Mouse (Mus musculus): ENCODE measurements around the gene Rora.

Gene Rora

DNA sequence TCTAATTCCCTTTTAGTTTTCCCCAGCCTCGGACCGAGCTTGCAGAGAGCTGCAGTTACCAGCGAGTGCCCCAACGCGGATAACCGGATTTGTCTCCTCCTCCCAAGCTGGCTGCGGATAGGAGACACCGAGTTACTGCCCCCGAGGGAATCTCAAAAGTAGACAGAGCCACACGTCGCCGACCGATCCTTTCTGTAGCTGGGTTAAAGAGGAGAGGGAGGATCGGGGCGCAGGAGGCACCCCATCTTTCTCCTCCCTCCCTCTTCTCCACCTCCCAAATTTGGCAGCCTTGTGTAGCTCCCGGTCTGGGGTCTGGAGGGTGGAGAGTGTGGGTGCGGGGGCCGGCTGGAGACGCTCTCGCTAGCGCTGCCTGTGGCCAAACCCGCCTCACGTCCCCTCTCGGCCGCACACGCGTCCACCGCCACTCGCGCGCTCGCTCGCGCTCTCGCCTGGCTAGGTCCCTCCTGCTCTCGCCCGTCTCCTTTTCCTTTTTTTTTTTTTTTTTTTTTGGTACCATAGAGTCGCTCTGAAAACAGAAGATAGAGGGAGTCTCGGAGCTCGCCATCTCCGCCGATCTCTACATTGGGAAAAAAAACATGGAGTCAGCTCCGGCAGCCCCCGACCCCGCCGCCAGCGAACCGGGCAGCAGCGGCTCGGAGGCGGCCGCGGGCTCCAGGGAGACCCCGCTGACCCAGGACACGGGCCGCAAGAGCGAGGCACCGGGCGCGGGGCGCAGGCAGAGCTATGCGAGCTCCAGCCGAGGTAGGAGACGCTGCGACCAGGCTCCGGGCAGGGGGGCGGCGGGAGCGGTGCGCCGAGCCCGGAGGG lies at the start of gene Rora:
Gene Rora, plus strand, starts transcription at position 576 of the 828 bp plus-strand sequence.
- peak; percentile 19 to 37 for DNase-seq

DNA sequence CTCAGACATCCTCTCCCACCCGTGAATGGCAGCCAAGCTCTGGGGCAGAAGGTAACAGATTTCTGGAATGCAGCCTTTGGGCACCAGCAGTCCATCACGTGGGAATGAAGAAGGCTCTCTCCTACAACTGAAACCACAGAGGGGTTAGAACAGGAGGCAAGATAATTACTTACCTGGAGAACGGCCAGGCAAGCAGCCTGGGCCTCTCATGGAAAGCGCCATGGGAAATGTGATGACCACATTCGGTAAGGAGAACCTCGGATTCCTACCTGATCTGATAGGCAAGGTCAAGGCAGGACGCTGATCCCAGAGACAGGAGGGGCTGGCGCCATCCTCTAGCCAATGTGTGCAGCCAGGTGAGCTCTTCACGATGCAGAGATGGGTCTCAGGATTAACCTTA lies 39.6 kb upstream of the Rora start:
- no peak for DNase-seq

DNA sequence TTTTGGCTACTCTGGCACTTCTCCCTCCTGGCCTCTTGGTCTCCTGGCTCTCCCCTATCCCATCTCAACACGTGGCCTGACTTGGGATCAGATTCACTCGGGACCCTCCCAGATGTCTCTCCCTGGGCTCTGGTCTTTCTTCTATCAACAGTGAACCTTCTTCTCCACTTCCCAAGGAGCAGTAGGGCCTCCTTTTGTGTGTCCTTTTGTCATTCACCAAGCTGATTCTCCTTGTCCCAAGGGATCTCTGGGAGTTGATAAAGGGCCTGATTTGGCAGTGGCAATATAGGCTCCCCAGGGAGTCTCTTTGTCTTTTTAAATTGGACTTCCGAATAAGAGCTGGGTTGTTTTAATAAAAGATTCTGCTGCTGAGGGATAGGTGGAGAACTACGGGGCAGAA lies 36.5 kb upstream of the Rora start:
- no peak for DNase-seq

DNA sequence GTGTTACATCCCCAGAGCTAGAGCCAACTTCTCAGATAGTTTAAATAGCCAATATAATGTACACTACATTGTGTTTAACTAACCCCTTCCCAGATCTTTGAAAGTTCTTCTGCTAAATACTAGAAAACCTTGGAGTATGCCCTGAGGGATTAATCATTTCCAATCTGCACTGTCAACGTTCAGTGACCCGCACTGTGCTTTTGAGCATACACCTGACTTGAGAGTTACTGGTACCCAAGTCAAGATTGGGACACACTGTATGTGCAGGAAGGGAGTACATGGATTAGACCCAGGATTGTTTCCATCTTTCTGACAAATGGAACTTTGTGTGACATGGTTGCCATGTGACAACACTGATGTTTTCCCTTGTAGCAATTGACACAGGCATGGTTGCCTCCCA lies 33.5 kb upstream of the Rora start:
- peak in 1 of 2 experiments; percentile 3 for DNase-seq

DNA sequence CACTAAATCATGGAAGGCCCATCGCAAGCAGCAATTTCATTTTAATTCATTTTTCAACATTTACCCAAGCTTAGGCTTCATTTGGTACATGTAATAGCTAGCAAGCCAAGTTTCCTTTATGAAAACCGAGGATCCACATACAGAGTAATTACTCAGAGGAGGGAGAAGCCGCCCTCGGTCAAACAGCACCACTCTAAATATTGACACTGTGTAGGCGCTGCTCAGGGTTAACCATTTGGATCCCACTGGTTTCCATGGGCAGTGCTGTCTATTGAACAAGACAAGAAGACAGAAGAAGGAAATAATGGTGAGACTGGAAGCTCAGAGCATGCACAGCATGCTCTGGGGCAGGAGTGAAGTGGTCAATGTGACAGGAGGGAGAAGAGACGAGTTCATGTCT lies 33.1 kb upstream of the Rora start:
- DNase-seq: no peak

DNA sequence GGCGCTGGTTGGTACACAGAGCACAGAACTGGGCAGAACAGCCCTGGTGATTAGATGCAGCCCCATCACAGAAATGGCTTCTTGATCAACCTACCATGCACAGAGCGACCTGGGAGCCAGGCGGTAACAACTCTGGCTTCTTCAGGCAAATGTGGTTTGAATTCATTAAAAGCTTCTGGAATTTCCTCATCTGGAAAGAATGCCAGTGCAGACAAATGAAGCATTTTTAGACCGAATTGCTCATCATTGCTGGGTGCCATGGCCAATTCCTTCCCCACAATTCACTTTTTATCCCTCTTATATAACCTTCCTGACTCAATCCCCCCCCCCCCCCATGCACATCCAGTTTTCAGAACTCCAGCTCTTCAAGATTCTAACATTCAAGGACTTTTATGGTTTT lies 28.6 kb upstream of the Rora start:
- DNase-seq: no peak

DNA sequence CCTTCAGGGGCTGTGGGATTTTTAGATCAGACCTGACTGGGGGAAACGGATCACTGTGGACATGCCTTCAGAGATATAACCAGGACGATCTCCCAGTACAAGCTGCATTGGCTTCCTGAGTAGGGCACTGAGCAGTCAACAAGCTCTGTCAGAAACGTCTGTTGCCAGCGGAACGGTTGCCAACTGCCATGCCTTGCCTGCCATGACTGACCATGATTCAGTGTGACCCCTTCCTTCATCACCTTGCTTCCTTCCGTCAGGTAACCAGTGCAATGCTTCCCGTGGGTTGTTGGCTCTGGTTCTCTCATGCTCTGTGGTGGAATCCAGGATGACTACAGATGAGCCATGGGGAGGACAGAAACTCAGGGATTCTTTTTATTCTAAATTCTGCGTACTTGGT lies 16.3 kb upstream of the Rora start:
- DNase-seq: no peak

DNA sequence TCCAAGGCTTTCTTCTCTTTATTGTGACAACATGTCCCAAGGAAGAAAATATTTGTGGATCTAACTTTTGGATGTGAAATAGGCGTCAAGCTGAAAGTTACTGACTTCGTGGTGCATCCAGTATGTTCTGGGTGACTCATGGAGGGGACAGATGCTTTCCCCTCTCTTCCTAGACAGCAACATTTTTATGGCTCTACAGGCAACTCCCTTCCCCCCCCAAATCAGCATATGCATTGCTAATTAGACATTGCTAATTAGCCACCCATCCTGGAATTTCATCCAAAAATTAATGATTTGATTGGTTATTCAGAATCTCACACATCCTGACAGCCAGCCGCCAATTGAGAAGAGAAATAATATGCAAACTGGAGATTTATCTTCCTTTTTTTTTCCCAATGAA lies 12.5 kb upstream of the Rora start:
- DNase-seq: no peak

DNA sequence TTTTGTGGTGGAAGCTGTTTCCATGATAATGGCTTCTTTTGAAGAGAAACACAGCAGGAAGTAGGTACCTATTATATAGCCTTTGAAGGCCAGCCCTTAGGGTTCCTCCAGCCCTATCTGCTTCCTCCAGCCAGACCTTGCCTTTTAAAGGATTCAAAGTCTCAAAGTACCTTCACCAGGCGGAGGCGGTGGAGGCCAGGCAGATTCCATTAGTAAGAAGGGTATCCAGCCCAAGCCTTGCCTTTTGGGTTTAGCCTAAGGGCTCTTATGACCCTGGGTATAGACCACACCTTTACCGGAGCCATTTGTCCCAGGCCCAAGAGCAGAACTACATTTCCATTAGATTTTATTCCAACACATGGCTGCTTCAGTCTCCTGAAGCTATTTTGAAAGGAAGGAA lies 5.5 kb upstream of the Rora start:
- DNase-seq: no peak

DNA sequence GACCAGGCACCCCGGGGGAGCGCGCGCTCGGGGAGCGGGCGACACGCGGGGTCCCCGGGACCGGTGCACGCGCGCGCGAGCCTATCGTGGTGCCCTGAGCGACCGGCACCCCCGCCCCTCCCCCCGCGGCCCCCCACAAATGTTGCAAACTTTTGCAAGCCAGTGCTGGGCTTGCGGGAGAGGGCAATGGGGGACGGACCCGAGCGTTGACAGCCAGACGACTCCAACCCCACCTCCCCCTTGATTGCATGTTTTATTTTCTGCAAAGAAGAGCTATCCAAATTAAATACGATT lies 400 bp downstream of the Rora start:
- DNase-seq: no peak

DNA sequence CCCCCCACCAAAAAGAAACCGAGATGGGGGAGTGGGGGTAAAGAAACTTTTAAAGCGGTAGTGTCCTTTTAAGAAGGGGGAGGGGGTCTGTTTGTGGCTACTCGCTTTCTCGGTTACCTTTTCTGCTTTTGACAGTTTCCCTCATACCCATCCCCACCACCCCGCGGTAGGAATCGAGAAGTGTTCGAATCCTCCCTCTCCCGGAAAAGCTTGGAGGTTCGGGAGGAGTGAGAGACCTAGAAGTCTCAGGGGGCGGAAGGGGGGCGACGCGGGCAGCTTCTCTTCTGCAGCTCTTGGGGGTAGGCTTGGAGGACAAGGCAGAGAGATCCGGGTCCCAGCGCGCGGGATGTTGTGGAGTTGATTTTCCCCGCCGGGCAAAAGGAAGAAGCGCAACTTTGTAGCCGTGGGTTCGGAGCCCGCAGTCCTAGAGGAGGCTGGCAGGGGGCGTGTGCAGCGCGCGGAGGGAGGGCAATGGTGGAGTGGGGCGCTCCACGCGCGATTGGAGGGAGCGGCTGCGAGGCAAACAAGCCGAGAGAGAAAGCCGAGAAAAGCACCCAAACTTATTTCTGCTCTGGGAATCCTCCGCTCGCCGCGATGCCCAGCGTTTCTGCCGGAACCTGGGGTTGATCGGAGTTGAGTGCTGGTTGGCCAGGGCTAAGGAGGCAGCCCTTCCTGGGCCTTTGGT lies 889 bp downstream of the Rora start:
- DNase-seq: peak; percentile 6 to 13

DNA sequence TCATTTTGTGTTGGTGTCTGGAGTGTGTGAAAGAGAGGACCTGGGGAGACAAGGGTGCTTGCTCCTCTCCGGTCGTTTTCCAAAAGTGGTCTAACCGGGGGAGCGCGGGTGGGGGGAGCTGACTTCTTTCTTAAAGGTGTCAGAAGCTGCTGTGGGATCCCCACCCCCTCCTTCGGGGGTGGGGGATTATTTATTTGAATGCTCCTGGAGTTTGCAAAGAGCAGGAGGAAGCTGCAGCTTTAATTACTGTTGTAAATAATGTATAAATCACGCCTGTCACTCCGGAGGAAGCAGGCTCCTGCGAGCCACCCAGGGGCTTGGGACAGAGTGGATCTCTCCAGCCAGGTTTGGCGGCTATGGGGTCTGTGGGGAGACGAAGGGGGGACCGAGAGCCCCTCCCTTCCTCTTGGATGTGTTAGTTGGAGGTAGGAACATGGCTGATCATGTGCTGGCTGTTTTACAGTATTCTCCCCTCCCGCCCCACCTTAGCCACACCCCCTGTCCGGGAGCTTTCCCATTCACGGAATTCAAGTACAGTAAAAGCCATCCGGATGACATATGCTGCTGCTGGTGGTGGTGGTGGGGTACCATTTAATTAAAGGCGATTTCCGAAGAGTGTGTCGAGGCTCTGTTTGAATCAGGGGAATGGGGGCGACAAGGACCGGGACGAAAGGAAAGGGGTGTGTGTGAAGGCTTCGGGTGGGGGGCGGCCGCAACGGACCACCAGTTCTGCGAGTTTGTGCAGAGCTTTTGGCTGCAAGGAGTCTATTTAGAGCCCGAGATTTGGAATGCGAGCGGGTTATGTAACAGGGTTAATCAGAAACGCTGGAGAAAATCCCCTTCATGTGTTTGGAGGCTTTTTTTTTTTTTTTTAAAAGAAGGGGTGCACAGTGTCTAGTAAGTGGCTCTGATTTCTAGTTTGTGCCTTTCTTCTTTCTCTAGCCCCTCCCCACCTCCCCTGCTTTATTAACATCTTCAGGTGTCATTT lies 1.7 kb downstream of the Rora start:
- DNase-seq: peak; percentile 59 to 65

DNA sequence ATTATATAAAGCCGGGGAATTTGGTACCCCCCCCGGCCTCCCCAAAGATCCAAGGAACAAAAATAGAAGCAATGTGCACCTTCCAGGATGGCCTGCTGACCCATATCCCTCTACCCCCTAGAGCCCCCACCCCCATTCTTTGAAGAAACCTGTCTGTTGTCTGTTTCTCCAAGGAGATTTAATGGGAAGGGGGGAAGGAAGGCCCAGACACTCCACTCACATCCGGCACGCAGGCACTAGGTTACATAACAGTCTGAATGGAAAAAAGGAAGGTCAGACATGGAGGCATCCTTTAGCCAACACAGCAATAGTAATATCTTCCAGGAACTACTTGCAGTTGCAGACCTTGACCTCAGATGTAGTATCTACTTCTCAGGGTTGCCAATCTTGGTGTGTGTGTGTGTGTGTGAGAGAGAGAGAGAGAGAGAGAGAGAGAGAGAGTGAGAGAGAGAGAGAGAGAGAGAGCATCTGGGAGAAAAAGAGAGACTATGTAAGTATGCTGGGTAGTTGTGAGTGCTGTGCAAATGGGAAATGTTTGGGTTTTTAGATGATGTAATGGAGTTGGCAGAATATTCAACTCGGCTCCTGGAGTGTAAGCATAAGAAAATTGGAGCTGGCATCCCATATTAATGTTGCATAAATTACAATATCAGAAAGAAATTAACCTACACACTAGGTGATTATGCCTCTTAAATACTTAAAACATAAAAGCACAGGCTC lies 2.6 kb downstream of the Rora start:
- DNase-seq: peak; percentile 57 to 66

DNA sequence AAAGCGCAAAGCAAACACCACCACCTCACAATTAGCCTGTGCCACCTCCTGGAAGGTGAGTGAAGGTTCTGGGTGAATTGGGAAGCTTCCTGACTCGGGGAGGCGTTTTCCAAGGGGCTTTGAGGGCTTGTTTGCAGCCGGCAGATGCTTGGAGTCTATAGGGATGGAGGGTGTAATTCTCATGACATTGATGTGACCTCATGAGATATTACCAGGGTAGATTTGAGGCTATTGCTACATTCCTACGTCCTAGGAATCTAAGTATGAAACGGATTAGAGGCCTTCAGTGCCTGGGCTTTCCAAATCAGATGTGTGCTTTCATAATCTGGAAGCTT lies 3.2 kb downstream of the Rora start:
- DNase-seq: no peak

DNA sequence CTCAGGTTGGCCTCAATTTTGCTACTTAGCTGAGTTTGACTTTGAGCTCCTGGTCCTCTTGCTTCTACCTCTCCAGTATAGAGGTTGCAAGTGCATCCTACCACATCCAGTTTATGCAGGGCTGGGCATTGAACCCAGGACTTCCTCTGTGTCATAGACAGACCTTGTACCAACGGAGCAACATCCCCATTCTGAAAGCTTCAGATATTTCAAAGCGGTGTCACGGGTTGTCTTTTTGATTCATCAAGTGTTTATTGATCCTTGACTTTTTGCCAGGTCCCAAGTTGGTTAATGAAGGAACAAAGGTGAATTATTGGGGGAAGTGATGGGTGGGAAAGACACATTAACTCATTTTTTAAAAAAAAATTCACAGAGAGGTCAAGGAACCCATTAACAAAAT lies 17.1 kb downstream of the Rora start:
- DNase-seq: no peak

DNA sequence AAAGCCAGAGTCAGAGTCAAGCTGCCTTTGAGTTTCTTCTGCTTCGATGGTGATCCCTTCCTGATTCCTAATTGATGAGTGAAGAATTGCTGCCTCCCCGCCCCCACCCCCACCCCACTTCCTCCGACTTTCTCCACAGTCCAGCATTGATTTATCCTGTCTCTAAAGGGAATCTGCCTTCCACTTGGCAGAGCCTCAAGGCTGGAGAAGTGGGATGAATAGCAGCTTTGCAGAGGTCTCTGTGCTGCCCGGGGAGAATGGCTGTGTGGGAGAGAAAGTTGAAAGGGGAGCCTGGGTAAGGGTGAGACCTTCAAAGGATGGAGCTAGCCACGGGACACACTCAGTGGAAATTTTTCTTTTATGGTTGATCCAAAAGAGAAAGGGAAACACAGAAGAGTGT lies 18.9 kb downstream of the Rora start:
- DNase-seq: no peak

DNA sequence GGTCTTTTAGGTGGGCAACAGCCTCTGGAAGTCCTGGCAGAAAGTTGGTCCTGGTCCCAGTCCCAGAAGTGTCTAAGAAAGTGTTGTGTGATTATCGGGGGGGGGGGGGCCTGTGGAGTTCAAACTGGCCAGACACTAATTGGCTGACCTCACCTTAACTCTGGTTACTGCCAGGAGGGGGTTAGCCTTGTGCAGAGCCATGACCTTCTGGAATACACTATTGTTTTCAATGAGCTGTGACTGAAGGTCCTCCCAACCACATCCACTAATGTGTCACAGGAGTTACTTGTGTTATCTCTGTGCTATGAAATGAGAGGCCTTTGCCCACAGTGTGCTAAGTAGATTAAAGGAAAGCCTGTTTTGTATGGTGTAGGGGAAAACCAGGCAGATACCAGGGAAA lies 19.6 kb downstream of the Rora start:
- no peak for DNase-seq

DNA sequence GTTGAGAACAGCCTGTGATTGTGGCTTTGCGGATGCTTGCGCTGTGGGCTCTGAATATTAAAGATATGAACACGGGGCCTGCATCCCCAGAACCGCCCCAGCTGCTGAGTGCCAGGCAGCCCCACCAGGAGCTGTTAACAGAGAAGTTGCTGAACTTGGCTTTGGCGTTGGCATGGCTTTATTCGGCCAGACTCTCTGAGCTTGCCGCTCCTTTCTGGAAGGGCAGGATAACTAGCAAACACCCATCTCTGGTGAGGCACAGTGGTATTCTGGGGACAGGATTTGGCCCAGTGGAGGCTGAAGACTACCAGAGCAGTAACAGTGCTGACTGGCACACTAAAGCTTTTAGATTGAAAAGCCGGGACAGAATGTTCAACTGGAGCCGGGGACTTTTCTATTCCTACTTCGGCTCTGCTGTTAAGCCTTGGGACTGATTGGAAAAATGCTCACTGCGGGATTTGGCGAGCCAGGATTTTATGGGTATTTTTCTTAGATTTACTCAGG lies 26.3 kb downstream of the Rora start:
- no peak for DNase-seq

DNA sequence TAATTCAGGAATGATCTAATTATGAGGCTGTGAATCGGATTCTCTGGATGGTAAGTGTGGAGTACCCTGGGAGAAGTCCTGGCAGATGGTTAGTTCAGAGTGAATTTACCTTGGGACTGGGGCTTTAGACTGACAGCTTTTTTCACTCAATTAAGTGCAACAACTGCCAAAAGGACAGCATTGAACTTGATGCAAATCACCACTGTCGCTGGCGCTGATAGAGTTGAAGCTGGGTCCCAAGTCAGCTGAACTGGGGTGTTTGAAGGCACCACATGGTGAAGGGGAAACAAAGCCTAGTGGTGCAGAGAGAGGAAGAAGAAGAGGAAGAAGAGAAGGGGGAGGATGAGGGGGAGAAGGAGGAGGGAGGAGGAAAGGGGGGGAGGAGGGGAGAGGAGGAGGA lies 30.4 kb downstream of the Rora start:
- DNase-seq: no peak

DNA sequence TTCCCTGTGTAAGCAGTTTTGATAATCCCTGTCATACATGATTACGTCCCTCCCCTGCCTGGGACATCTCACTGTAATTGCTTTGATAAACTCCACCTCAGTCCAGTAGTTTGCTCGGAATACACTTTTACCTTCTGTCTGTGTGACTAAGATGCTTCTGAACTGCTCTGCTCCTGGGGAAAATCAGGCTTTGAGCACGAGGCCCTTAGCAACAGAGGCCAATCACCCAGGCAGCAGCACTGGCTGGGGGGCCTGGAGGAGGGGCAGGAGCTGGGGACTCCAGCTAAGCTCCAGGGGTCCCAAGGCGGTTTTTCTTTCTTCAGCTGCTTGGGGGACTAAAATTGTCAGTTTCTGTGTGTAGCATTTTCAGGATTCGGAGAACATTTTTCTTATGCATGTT lies 32.0 kb downstream of the Rora start:
- DNase-seq: no peak

DNA sequence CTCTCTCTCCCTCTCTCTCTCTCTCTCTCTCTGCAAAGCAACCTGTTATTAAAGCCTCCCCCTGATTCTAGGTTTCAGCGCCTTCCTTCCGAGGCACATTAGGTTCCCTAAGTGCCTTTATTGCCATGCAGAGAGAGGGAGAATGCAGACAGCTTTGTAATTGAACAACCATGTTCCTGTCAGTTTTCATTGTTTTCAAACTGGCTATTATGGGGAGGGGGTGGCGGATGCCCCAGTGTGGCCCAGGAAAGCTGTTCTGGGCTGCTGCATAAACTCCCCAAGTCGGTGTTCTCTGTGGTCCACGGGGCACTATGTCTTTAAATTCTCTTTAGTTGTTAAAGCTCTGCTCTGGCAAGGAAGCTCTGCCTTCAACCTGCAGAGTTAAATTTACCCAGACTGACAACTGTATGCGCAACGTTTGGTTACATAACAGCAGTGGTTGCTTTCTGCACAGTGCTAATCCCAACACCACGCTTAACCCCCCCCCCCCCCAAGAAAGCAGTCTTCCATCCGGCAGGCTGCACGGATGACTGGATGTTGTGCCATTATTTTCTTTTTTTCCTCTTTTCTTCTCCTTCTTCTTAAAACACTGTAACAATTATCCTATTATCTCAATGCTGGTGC lies 33.8 kb downstream of the Rora start:
- no peak for DNase-seq

DNA sequence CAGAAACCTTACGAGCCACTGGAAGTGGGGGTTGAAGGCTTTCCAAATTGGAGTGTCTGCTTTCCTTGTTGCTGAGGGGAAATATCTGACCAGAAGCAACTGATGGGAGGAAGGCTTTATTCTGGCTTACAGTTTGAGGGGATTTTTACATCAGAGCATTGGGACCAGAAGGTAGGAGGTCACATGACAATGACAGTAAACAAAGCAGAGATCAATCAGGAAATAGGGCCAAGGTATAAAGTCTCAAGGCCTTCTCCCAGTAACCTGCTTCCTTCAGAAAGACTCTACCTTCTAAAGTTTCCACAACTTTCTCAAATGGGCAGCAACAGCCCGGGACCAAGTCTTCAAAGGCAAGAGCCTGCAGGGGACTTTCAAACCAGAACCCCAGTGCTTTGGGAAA lies 34.6 kb downstream of the Rora start:
- no peak for DNase-seq

Data from kidney, adult 8-10 months (tissue).